Mouse (Mus musculus) heart, postnatal 0 days (tissue): ENCODE measurements at regions not wholly inside any gene's neighbourhood (a gene's known extent, or its start where the extent isn't known, plus 50 kb on each side); places are given as distances from the start of the nearest gene placed in this dataset.

Source experiments
- ATAC-seq: fragments of 200-750 bp; cut with Nextera tagmentation; 2 replicates; pipeline ENCODE4 v1.8.0; 2017; ENCODE audit warnings: low read depth, moderate number of reproducible peaks, moderate library complexity; ENCODE audit not compliant: insufficient read depth
- DNase-seq: peaks from one replicate; pipeline ENCODE4 v3.0.0-alpha.2; 2016; ENCODE audit warnings: low spot score
- H3K27ac ChIP-seq: fragments of 300-500 bp; sonication (generic); 2 replicates; pipeline ENCODE4 v1.5.1; 2014; ENCODE audit warnings: low read depth, mild to moderate bottlenecking
- H3K27me3 ChIP-seq: fragments of 300-500 bp; sonication (generic); 2 replicates; pipeline ENCODE4 v1.6.1; 2014; ENCODE audit warnings: low read length, mixed read lengths; ENCODE audit not compliant: control insufficient read depth, insufficient read depth
- H3K36me3 ChIP-seq: fragments of 300-500 bp; sonication (generic); replicated peaks from 2 replicates; pipeline ENCODE4 v1.6.1; 2014; ENCODE audit warnings: low read length, mixed read lengths; ENCODE audit not compliant: control insufficient read depth, insufficient read depth
- H3K4me1 ChIP-seq: fragments of 300-500 bp; sonication (generic); 2 replicates; pipeline ENCODE4 v1.6.1; 2014; ENCODE audit warnings: antibody characterized with exemption; ENCODE audit not compliant: control insufficient read depth, insufficient read depth
- H3K4me2 ChIP-seq: fragments of 300-500 bp; sonication (generic); 2 replicates; pipeline ENCODE4 v1.6.1; 2014; ENCODE audit warnings: low read depth, mild to moderate bottlenecking, low read length, moderate library complexity
- H3K4me3 ChIP-seq: fragments of 300-500 bp; sonication (generic); 2 replicates; pipeline ENCODE4 v1.5.1; 2014; ENCODE audit warnings: low read depth, low read length
- H3K9ac ChIP-seq: fragments of 300-500 bp; sonication (generic); replicated peaks from 2 replicates; pipeline ENCODE4 v1.6.1; 2014; ENCODE audit warnings: low read depth, low read length, mixed read lengths
- H3K9me3 ChIP-seq: fragments of 300-500 bp; sonication (generic); replicated peaks from 2 replicates; pipeline ENCODE4 v1.6.1; 2016; ENCODE audit warnings: low read length; ENCODE audit not compliant: control insufficient read depth
- CTCF ChIP-seq: IDR thresholded peaks from 2 replicates; pipeline ENCODE4 v1.5.1; 2016; ENCODE audit warnings: antibody characterized with exemption, control low read depth, low read depth
- EP300 ChIP-seq: IDR thresholded peaks from 2 replicates; pipeline ENCODE4 v1.6.1; 2016; ENCODE audit warnings: antibody characterized with exemption, low read depth
- whole genome bisulfite sequencing: fragments of 180-500 bp; shearing (Covaris S2); extraction: QIAGEN DNeasy Blood & Tissue Kit; methylation state at CpG from one replicate; pipeline ENCODE4 v1.1.7; 2014; 5-methylcytosine and 5-hydroxymethylcytosine counted together

- Histone ChIP-seq H3K9ac (no peak overlapping the region), H3K4me3 (no peak overlapping the region), H3K27ac (no peak overlapping the region), H3K9me3 (no peaks in the 10 kb centered on the region), H3K4me2 (no peak overlapping the region), H3K36me3 (no peaks in the 10 kb centered on the region), H3K27me3 (no peaks in the 10 kb centered on the region), H3K4me1 (no peaks in the 10 kb centered on the region)
- TF ChIP-seq CTCF (no peak), EP300 (no peak)
- ATAC-seq (no peak), DNase-seq (no peak)
- 90% methylated on average over 5 of the region's 5 CpGs for WGBS
Observed at GRCm38 (mm10) chr3:144273115-144273514, 68.1 kb upstream of the Lmo4 start.

DNA sequence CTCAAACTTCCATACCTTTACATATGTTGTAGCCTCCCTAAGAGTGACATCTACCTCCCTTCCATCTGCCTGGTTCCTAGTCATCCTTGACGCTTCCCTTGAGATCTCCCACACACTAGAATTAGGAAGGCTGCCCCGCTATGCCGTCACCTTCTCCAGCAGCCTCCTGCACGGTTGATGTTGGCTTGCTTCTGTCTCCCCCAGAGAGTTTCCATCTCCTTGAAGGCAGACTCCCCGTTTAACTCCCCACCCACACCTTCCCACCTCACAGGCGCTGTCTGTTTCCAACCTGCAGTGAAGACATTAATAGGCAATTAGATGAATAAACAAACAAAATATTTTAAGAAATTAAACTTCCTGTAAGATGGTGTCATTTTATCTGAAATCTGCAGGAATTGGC, 65.2 kb upstream of the Lmo4 start:
- H3K4me3 ChIP-seq = no peak overlapping the region
- H3K27ac ChIP-seq = no peak overlapping the region
- no peaks in the 10 kb centered on the region for H3K27me3 ChIP-seq
- H3K36me3 ChIP-seq = no peaks in the 10 kb centered on the region
- TF ChIP-seq EP300 (no peak), CTCF (no peak)
- H3K9ac ChIP-seq = no peak overlapping the region
- no peaks in the 10 kb centered on the region for H3K9me3 ChIP-seq
- no peak overlapping the region for H3K4me2 ChIP-seq
- ATAC-seq = no peak
- no peaks in the 10 kb centered on the region for H3K4me1 ChIP-seq
- 64% methylated on average over 6 of the region's 6 CpGs for WGBS
- DNase-seq = no peak

DNA sequence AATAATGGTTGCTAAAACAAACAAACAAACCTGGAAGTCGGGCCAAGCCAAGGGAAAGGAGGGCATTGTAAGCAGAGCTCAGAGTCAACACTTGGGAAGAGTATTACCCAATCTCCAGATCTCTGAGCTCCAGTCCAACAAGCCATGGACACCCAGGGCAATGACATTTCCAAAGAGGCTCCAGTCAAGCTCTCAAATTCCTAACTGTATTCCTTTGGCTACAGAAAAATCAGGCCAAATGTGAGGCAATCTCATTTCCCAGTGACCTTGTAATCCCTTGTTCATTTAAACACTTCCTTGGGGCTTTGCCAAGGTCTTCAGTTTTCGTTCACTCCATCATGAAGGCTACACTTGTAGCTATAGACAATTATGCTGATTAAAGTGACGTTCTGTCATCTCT, 59.5 kb upstream of the Lmo4 start:
- H3K27me3 ChIP-seq = no peaks in the 10 kb centered on the region
- no peak overlapping the region for H3K4me2 ChIP-seq
- WGBS = 41% methylated on average over 3 of the region's 3 CpGs
- H3K9me3 ChIP-seq = no peaks in the 10 kb centered on the region
- no peak overlapping the region for H3K9ac ChIP-seq
- H3K4me1 ChIP-seq = no peaks in the 10 kb centered on the region
- DNase-seq (no peak), ATAC-seq (no peak)
- TF ChIP-seq CTCF (no peak), EP300 (no peak)
- no peak overlapping the region for H3K27ac ChIP-seq
- H3K36me3 ChIP-seq = no peaks in the 10 kb centered on the region
- H3K4me3 ChIP-seq = no peak overlapping the region

- no peaks in the 10 kb centered on the region for H3K36me3 ChIP-seq
- H3K4me2 ChIP-seq = no peak overlapping the region
- no peak for DNase-seq
- no peak overlapping the region for H3K4me3 ChIP-seq
- no peak for ATAC-seq
- no peaks in the 10 kb centered on the region for H3K27me3 ChIP-seq
- H3K27ac ChIP-seq = no peak overlapping the region
- no peaks in the 10 kb centered on the region for H3K9me3 ChIP-seq
- no peak for TF ChIP-seq EP300
- no peak for TF ChIP-seq CTCF
- no peaks in the 10 kb centered on the region; the same call in 1 of the 2 replicates for H3K4me1 ChIP-seq
- H3K9ac ChIP-seq = no peak overlapping the region
- 52% methylated on average over 2 of the region's 2 CpGs for WGBS
Observed at GRCm38 (mm10) chr3:144260886-144261285, 55.9 kb upstream of the Lmo4 start.

DNA sequence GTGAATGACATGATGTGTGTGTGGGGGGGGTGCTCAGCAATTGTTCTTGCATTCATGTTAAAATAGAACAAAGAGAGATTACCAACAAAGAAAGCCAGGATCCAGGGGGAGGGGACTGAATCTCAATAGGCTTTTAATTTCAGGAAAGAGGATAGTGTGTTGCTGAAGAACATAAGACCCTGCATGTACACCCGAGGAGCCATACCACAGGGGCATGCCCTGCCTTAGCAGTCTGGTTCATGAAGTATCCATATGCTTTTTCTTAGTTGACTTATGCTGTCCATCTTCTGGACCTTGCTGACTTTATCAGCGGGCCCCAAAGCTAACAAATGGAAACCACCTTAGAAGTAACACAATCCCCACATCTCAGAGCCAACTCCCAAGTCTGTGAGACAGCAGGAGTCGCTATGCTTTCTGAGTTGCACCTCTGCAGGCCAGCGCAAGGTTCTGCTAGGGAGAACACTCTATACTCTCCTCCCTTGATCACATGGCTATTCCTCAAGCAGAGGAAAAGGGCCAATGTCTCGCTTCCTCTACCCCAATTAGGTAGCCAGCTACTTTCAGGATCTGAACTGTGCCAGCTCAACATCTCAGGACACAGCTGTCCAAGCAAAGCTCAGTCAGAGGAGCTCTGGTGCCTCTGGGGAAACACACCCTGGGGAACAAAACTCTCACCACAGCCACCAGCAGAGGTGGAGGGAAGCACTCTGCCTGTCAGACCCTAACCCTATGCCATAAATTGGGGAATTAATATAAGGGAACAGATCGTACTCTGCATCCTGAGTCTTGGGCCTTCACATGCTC, 52.9 kb upstream of the Lmo4 start:
- no peak overlapping the region for H3K4me3 ChIP-seq
- no peak overlapping the region for H3K9ac ChIP-seq
- 70% methylated on average over 6 of the region's 6 CpGs for WGBS
- ATAC-seq (no peak), DNase-seq (no peak)
- no peak overlapping the region for H3K4me2 ChIP-seq
- no peaks in the 10 kb centered on the region for H3K36me3 ChIP-seq
- H3K27ac ChIP-seq = no peak overlapping the region
- no peaks in the 10 kb centered on the region; the same call in 1 of the 2 replicates for H3K4me1 ChIP-seq
- no peaks in the 10 kb centered on the region for H3K27me3 ChIP-seq
- no peaks in the 10 kb centered on the region for H3K9me3 ChIP-seq
- TF ChIP-seq CTCF (no peak), EP300 (no peak)

DNA sequence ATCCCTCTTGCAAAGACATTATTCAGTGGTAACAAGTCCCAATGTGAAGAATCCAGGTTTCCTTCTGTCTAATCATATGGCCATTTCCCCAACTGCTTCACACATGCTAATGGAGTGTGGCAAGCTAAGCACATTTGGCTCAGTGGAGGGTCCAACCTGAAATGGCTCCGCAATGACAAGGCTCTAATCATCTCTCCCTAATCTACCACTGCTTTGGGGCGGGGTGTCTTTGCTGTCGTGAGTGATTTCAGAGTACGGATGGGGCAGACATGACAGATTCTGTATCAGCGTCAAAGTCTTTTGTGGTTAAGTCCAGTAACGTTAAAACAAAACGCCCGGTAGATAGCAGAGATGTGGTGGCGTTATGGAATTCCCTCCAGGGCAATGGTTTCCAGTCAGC, 52.2 kb upstream of the Lmo4 start:
- Histone ChIP-seq H3K27me3 (no peaks in the 10 kb centered on the region), H3K4me1 (no peaks in the 10 kb centered on the region; the same call in 1 of the 2 replicates), H3K4me3 (no peak overlapping the region), H3K9ac (no peak overlapping the region), H3K9me3 (no peaks in the 10 kb centered on the region), H3K27ac (no peak overlapping the region), H3K4me2 (no peak overlapping the region), H3K36me3 (no peaks in the 10 kb centered on the region)
- ATAC-seq (no peak), DNase-seq (no peak)
- TF ChIP-seq CTCF (no peak), EP300 (no peak)
- WGBS = 78% methylated on average over 9 of the region's 9 CpGs
